8 mouse cellular contexts compared by ENCODE assay signal in genomic region chr15:77336968-77337341, GRCm38 (mm10). TPM values are rescaled to one million over a fixed set of nuclear protein-coding genes. Genes with fewer than 3 reads are reported as not detected.
DNase-seq lines count a peak whose midpoint lies in the region; ATAC-seq and TF ChIP-seq lines count a peak whose summit lies in the region.

No protein-coding gene starts in this region.

- ATAC-seq in heart, postnatal 0 days (ENCODE audit: insufficient read depth, low read depth) = no peak
- ATAC-seq in liver, embryonic 16.5 days (ENCODE audit: low read depth) = no peak

- TF ChIP-seq EP300 in heart, postnatal 0 days (IDR thresholded peaks at IDR 0.05; ENCODE audit: low read depth) = no peak

- 47% methylated on average over 9 of the region's 9 CpGs for WGBS in heart, postnatal 0 days
- 34% methylated on average over 9 of the region's 9 CpGs for WGBS in liver, embryonic 16.5 days (ENCODE audit: insufficient replicate concordance)

- peak; percentile 40 for DNase-seq in gastrocnemius, adult 2 months
- no peak for DNase-seq in gastrocnemius, postnatal 25 days
- peak; percentile 76 for DNase-seq in ES-CJ7 (ENCODE audit: low read depth, low spot score)
- no peak for DNase-seq in heart, postnatal 0 days (ENCODE audit: low spot score)
- DNase-seq in frontal cortex, adult 2 months (ENCODE audit: extremely low spot score in 1 of 2, low spot score in 1 of 2) = no peak
- no peak for DNase-seq in left cerebral cortex, adult 11 months (ENCODE audit: low spot score)
- no peak for DNase-seq in left cerebral cortex, postnatal 14 days (ENCODE audit: low spot score in 2 of 2)

- no peak for TF ChIP-seq CTCF in gastrocnemius, adult 2 months (IDR thresholded peaks at IDR 0.05)
- no peak for TF ChIP-seq CTCF in heart, postnatal 0 days (IDR thresholded peaks at IDR 0.05; ENCODE audit: low read depth)

- peak overlapping the region; percentile 65 for H3K4me3 ChIP-seq in gastrocnemius, adult 2 months
- peak overlapping the region; percentile 39 for H3K4me3 ChIP-seq in heart, postnatal 0 days (ENCODE audit: low read depth, low read length)
- H3K4me3 ChIP-seq in liver, embryonic 16.5 days (ENCODE audit: low read depth, low read length) = peak overlapping the region; percentile 41

- H3K27ac ChIP-seq in gastrocnemius, adult 2 months = peak overlapping the region; percentile 89
- peak overlapping the region; percentile 58 for H3K27ac ChIP-seq in heart, postnatal 0 days (ENCODE audit: low read depth)
- peak overlapping the region; percentile 56 for H3K27ac ChIP-seq in liver, embryonic 16.5 days (ENCODE audit: low read length)

- H3K9ac ChIP-seq in heart, postnatal 0 days (replicated peaks; ENCODE audit: low read depth, low read length) = no peak overlapping the region
- peak overlapping the region; percentile 19; the same call in 1 of the 2 replicates for H3K9ac ChIP-seq in liver, embryonic 16.5 days (ENCODE audit: low read depth, low read length)

- intact Hi-C loops in gastrocnemius, adult 2 months (cut with DNase I) = loop anchor here (1.0 to 5.0 kb wide), 2 partner anchors 80 to 112 kb away; no protein-coding TSS in a partner anchor
- intact Hi-C loops in left cerebral cortex, postnatal 14 days (cut with DNase I) = loop anchor here (2.0 kb wide), 1 partner anchor 112 kb away; no protein-coding TSS in a partner anchor

- no peaks in the 10 kb centered on the region for H3K27me3 ChIP-seq in heart, postnatal 0 days (ENCODE audit: control insufficient read depth, insufficient read depth, low read length)
- H3K27me3 ChIP-seq in liver, embryonic 16.5 days (ENCODE audit: control insufficient read depth, insufficient read depth, low read depth, low read length) = no peaks in the 10 kb centered on the region

- H3K36me3 ChIP-seq in heart, postnatal 0 days (replicated peaks; ENCODE audit: control insufficient read depth, insufficient read depth, low read length) = no peaks in the 10 kb centered on the region
- H3K36me3 ChIP-seq in liver, embryonic 16.5 days (ENCODE audit: control insufficient read depth, insufficient read depth) = no peaks in the 10 kb centered on the region

- peak overlapping the region; percentile 59 for H3K4me2 ChIP-seq in heart, postnatal 0 days (ENCODE audit: low read depth, low read length)
- peak overlapping the region; percentile 45 for H3K4me2 ChIP-seq in liver, embryonic 16.5 days (ENCODE audit: low read depth, low read length)

- H3K4me1 ChIP-seq in heart, postnatal 0 days (ENCODE audit: control insufficient read depth, insufficient read depth) = peaks cover 11% of the 10 kb centered on the region
- no peaks in the 10 kb centered on the region for H3K4me1 ChIP-seq in liver, embryonic 16.5 days (ENCODE audit: control insufficient read depth, low read depth, low read length)

- H3K9me3 ChIP-seq in heart, postnatal 0 days (replicated peaks; ENCODE audit: control insufficient read depth, low read length) = no peaks in the 10 kb centered on the region
- H3K9me3 ChIP-seq in liver, embryonic 16.5 days (replicated peaks; ENCODE audit: control insufficient read depth, low read length) = no peaks in the 10 kb centered on the region

RNA-seq across cellular contexts. Expression of gene Rbfox2, which starts 30.2 kb away (rescaled TPM):
- total RNA-seq in gastrocnemius, adult 2 months (2021) = 10 to 100 TPM; 48.2 to 78.6 TPM
- 10 to 100 TPM; 63.8 to 81.0 TPM for total RNA-seq in gastrocnemius, postnatal 25 days (2021)
- 143 and 151 TPM in 2 replicates for total RNA-seq in heart, postnatal 0 days (2014; rRNA removed; ENCODE audit: low replicate concordance)
- polyA plus RNA-seq in heart, postnatal 0 days (2015; fragmentation: Nextera tagmentation; extraction: Ambion mirVana) = 47.6 and 49.1 TPM in 2 replicates
- 12.7 and 14.4 TPM in 2 replicates for polyA plus RNA-seq in liver, embryonic 16.5 days (2015; fragmentation: Nextera tagmentation; extraction: Ambion mirVana)
- polyA plus RNA-seq in frontal cortex, adult 2 months (2012; rRNA removed) = 200 and 212 TPM in 2 replicates
- 100 to 1,000 TPM; 237 to 248 TPM for total RNA-seq in left cerebral cortex, postnatal 14 days (2021)

Comparison
In these comparisons a context has a peak if more than half of its experiments do, and no peak if none do; other contexts are left out.
1. DNase-seq: peak in gastrocnemius, adult 2 months (single experiment) and ES-CJ7 (single experiment); none in gastrocnemius, postnatal 25 days (single experiment), heart, postnatal 0 days (single experiment), frontal cortex, adult 2 months (0 of 2), left cerebral cortex, adult 11 months (single experiment) and left cerebral cortex, postnatal 14 days (0 of 2).
2. Peak in every context shown above with its lines, with median percentiles within 50 percentile points of each other: H3K27ac ChIP-seq and H3K4me3 ChIP-seq.